Mouse (Mus musculus): ENCODE data around the gene Slc12a4.

DNA sequence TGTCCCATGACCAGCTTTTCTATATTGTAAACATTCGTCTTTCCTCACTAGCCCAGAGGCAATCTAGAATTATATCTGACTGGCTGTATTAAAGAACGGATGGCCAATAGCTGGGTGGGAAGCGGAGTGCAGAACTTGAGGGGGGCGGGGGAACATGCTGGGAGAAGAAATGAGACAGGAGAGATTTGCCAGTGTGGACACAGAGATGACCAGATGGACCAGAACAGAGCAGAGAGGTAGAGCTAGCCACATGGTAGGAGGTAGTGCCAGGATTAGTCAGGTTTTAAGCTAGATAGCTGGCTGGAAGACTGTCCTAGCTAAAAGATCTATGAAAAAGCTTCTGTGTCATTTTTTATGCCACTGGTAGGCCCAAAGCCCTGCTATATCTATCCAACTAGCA, 36.0 kb upstream of the Slc12a4 start:
- TF ChIP-seq CTCF (IDR thresholded peaks at IDR 0.05) (no peak), EP300 (IDR thresholded peaks at IDR 0.05) (no peak)

All from lung, postnatal 0 days (tissue).